Mouse (Mus musculus) cerebellum, postnatal 10 days (tissue): ENCODE results near the gene Map6.

Experiments used
- DNase-seq, 2 experiments: peaks; one replicate each; pipeline ENCODE4 v3.0.0; 2021; ENCODE audit warnings: mixed read lengths in 2 of 2

The Map6 gene

GRCm38 (mm10) chr7:99267251-99267896 lies at the start of gene Map6:
Gene Map6, plus strand, starts transcription at chr7:99267447.
- DNase-seq, result peak; percentile 83 to 88

- DNase-seq, result peak in 1 of 2 experiments; percentile 29
Measured at GRCm38 (mm10) chr7:99224225-99224624, 43.0 kb upstream of the Map6 start.

GRCm38 (mm10) chr7:99224648-99225190 lies 42.5 kb upstream of the Map6 start:
- no peak for DNase-seq

GRCm38 (mm10) chr7:99225421-99225820 lies 41.8 kb upstream of the Map6 start:
- DNase-seq, result no peak

GRCm38 (mm10) chr7:99226662-99227061 lies 40.6 kb upstream of the Map6 start:
- no peak for DNase-seq

GRCm38 (mm10) chr7:99227267-99227666 lies 40.0 kb upstream of the Map6 start:
- no peak for DNase-seq

GRCm38 (mm10) chr7:99228825-99229224 lies 38.4 kb upstream of the Map6 start:
- DNase-seq, result no peak

- DNase-seq, result peak; percentile 58 to 60
Measured at GRCm38 (mm10) chr7:99229411-99229810, 37.8 kb upstream of the Map6 start.

GRCm38 (mm10) chr7:99230061-99230747 lies 37.0 kb upstream of the Map6 start:
- DNase-seq, result no peak

GRCm38 (mm10) chr7:99232571-99232970 lies 34.7 kb upstream of the Map6 start:
- DNase-seq, result peak; percentile 44 to 47

GRCm38 (mm10) chr7:99234916-99235315 lies 32.3 kb upstream of the Map6 start:
- DNase-seq, result no peak

GRCm38 (mm10) chr7:99235657-99236056 lies 31.6 kb upstream of the Map6 start:
- no peak for DNase-seq

GRCm38 (mm10) chr7:99236888-99237660 lies 30.2 kb upstream of the Map6 start:
- no peak for DNase-seq

GRCm38 (mm10) chr7:99238417-99238816 lies 28.8 kb upstream of the Map6 start, which contains the start of gene Mogat2:
Gene Mogat2, minus strand, starts transcription at chr7:99238619.
- no peak for DNase-seq

- no peak for DNase-seq
Measured at GRCm38 (mm10) chr7:99242097-99242496, 25.1 kb upstream of the Map6 start.

GRCm38 (mm10) chr7:99248157-99248742 lies 19.0 kb upstream of the Map6 start:
- no peak for DNase-seq

GRCm38 (mm10) chr7:99248906-99249581 lies 18.2 kb upstream of the Map6 start:
- DNase-seq, result peak in 1 of 2 experiments; percentile 29

- peak; percentile 72 to 84 for DNase-seq
Measured at GRCm38 (mm10) chr7:99249582-99249911, 17.7 kb upstream of the Map6 start.

- no peak for DNase-seq
Measured at GRCm38 (mm10) chr7:99250386-99250785, 16.9 kb upstream of the Map6 start.

- no peak for DNase-seq
Measured at GRCm38 (mm10) chr7:99255006-99255405, 12.2 kb upstream of the Map6 start.

- DNase-seq, result no peak
Measured at GRCm38 (mm10) chr7:99261900-99262299, 5.3 kb upstream of the Map6 start.

GRCm38 (mm10) chr7:99263509-99263908 lies 3.7 kb upstream of the Map6 start:
- DNase-seq, result no peak
